In genomic region chr8:106682971-106683668, GRCm38 (mm10) we compare ENCODE assay signal across 8 mouse cellular contexts. TPM values are rescaled to one million over a fixed set of nuclear protein-coding genes. Genes with fewer than 3 reads are reported as not detected.
DNase-seq lines count a peak whose midpoint lies in the region; ATAC-seq lines count a peak whose summit lies in the region.

TSS of gene Tango6 (plus strand) at chr8:106683068.

- H3K36me3 ChIP-seq in hindbrain, embryonic 10.5 days, result no peaks in the 10 kb centered on the region

- DNase-seq in MEL-GATA-1-ER (ENCODE audit: extremely low read depth, low read depth), result peak; percentile 64
- DNase-seq in cerebellum, adult 8-10 months, result peak; percentile 89
- peak; percentile 93 for DNase-seq in hindbrain, embryonic 10.5 days (ENCODE audit: low spot score)
- DNase-seq in layer of hippocampus, postnatal 10 days (ENCODE audit: low spot score in 2 of 2), result peak; percentile 91 to 94
- DNase-seq in lung, postnatal 10 days, result peak; percentile 91
- peak; percentile 90 for DNase-seq in ovary, postnatal 36 days (ENCODE audit: low spot score)
- peak; percentile 93 for DNase-seq in thymus, postnatal 25 days

- H3K4me3 ChIP-seq in hindbrain, embryonic 10.5 days, result peak within 1 kb of the TSS; percentile 86

- ATAC-seq in frontal cortex, adult (ENCODE audit: low TSS enrichment), result peak; percentile 98

- H3K9me3 ChIP-seq in hindbrain, embryonic 10.5 days, result no peaks in the 10 kb centered on the region

- no peaks in the 10 kb centered on the region for H3K27me3 ChIP-seq in hindbrain, embryonic 10.5 days (ENCODE audit: insufficient read depth, poor library complexity, severe bottlenecking)

- peak within 1 kb of the TSS; percentile 98 for H3K27ac ChIP-seq in hindbrain, embryonic 10.5 days

- H3K4me1 ChIP-seq in hindbrain, embryonic 10.5 days (replicated peaks), result peaks cover 16% of the 10 kb centered on the region

- WGBS in hindbrain, embryonic 10.5 days, result under 1% methylated on average over 50 of the region's 50 CpGs

RNA-seq across cellular contexts. Expression of gene Tango6, which starts in this region (rescaled TPM):
- polyA plus RNA-seq in hindbrain, embryonic 10.5 days (2016; fragmentation: Nextera tagmentation; extraction: Ambion mirVana), result 12.9 and 13.5 TPM in 2 replicates
- 1 to 10 TPM; 7.5 to 8.1 TPM for total RNA-seq in layer of hippocampus, postnatal 10 days (2021)

Comparison
In these comparisons a context has a peak if more than half of its experiments do, and no peak if none do; other contexts are left out.
1. Peak in every context shown above with its lines: DNase-seq, ATAC-seq, H3K4me3 ChIP-seq and H3K27ac ChIP-seq.